Mouse (Mus musculus) retina, embryonic 14.5 days (tissue): ENCODE data around the gene Nkg7.

Experiments
- DNase-seq: peaks from one replicate; pipeline ENCODE4 v3.0.0-alpha.2; 2015; ENCODE audit warnings: low spot score

The Nkg7 gene

GRCm38 (mm10) chr7:43447801-43448200, 10.9 kb downstream of the Nkg7 start:
- DNase-seq = no peak

GRCm38 (mm10) chr7:43448246-43448645, 11.4 kb downstream of the Nkg7 start:
- no peak for DNase-seq

- no peak for DNase-seq
Measured at GRCm38 (mm10) chr7:43449811-43450210, 12.9 kb downstream of the Nkg7 start.

GRCm38 (mm10) chr7:43451726-43452125, 14.9 kb downstream of the Nkg7 start:
- no peak for DNase-seq

GRCm38 (mm10) chr7:43452609-43453008, 15.7 kb downstream of the Nkg7 start:
- DNase-seq = no peak

- DNase-seq = no peak
Measured at GRCm38 (mm10) chr7:43453599-43454355, 16.9 kb downstream of the Nkg7 start.

GRCm38 (mm10) chr7:43454371-43454770, 17.5 kb downstream of the Nkg7 start:
- no peak for DNase-seq

GRCm38 (mm10) chr7:43462851-43463250, 26.0 kb downstream of the Nkg7 start, which contains the start of gene Vsig10l:
Vsig10l (plus strand) TSS chr7:43463151.
- DNase-seq = no peak

GRCm38 (mm10) chr7:43463976-43464375, 27.1 kb downstream of the Nkg7 start:
- DNase-seq = no peak

GRCm38 (mm10) chr7:43464864-43465343, 28.0 kb downstream of the Nkg7 start:
- DNase-seq = no peak

- peak; percentile 92 for DNase-seq
Measured at GRCm38 (mm10) chr7:43465344-43466098, 28.6 kb downstream of the Nkg7 start.

GRCm38 (mm10) chr7:43466099-43466694, 29.3 kb downstream of the Nkg7 start:
- DNase-seq = peak; percentile 83

- peak; percentile 72 for DNase-seq
Measured at GRCm38 (mm10) chr7:43470373-43470772, 33.5 kb downstream of the Nkg7 start.

GRCm38 (mm10) chr7:43475706-43476105, 38.8 kb downstream of the Nkg7 start:
- DNase-seq = no peak

- no peak for DNase-seq
Measured at GRCm38 (mm10) chr7:43476376-43476775, 39.5 kb downstream of the Nkg7 start.

GRCm38 (mm10) chr7:43481191-43481590, 44.3 kb downstream of the Nkg7 start:
- no peak for DNase-seq

- peak; percentile 32 for DNase-seq
Measured at GRCm38 (mm10) chr7:43482090-43482716, 45.3 kb downstream of the Nkg7 start.

- DNase-seq = no peak
Measured at GRCm38 (mm10) chr7:43483236-43483635, 46.4 kb downstream of the Nkg7 start.
